Mouse (Mus musculus) intestine, embryonic 16.5 days (tissue): ENCODE results near the gene Cx3cl1. TPM values are rescaled to one million over a fixed set of nuclear protein-coding genes. Genes with fewer than 3 reads are reported as not detected.

Experiments
- ATAC-seq: fragments of 200-750 bp; cut with Nextera tagmentation; 2 replicates; pipeline ENCODE4 v1.8.0; 2017; ENCODE audit warnings: moderate TSS enrichment, moderate library complexity
- H3K27ac ChIP-seq: fragments of 300-500 bp; sonication (generic); 2 replicates; pipeline ENCODE4 v1.5.1; 2014; ENCODE audit warnings: mild to moderate bottlenecking, low read length
- H3K27me3 ChIP-seq: fragments of 300-500 bp; sonication (generic); replicated peaks from 2 replicates; pipeline ENCODE4 v1.6.1; 2014; ENCODE audit warnings: low read length, control low read depth, mixed read lengths; ENCODE audit not compliant: control insufficient read depth, insufficient read depth
- H3K36me3 ChIP-seq: fragments of 300-500 bp; sonication (generic); 2 replicates; pipeline ENCODE4 v1.6.1; 2014; ENCODE audit warnings: low read length, control low read depth; ENCODE audit not compliant: control insufficient read depth, insufficient read depth
- H3K4me1 ChIP-seq: fragments of 300-500 bp; sonication (generic); 2 replicates; pipeline ENCODE4 v1.6.1; 2014; ENCODE audit warnings: low read length, control low read depth, mixed read lengths; ENCODE audit not compliant: control insufficient read depth, insufficient read depth
- H3K4me2 ChIP-seq: fragments of 300-500 bp; sonication (generic); 2 replicates; pipeline ENCODE4 v1.6.1; 2014; ENCODE audit warnings: low read depth, low read length, control low read depth
- H3K4me3 ChIP-seq: fragments of 300-500 bp; sonication (generic); 2 replicates; pipeline ENCODE4 v1.5.1; 2014; ENCODE audit warnings: mild to moderate bottlenecking, low read length
- H3K9ac ChIP-seq: fragments of 300-500 bp; sonication (generic); 2 replicates; pipeline ENCODE4 v1.6.1; 2014; ENCODE audit warnings: low read depth, low read length
- H3K9me3 ChIP-seq: fragments of 300-500 bp; sonication (generic); 2 replicates; pipeline ENCODE4 v1.6.1; 2016; ENCODE audit warnings: low read length, control low read depth; ENCODE audit not compliant: control insufficient read depth
- WGBS: fragments of 180-500 bp; shearing (Covaris S2); extraction: QIAGEN DNeasy Blood & Tissue Kit; methylation state at CpG from one replicate; pipeline ENCODE4 v1.1.7; 2014; 5-methylcytosine and 5-hydroxymethylcytosine counted together
- polyA plus RNA-seq: library from polyadenylated mRNA; unstranded; fragments of >200 nt; fragmentation: Nextera tagmentation; extraction: Ambion mirVana; gene quantifications from 2 replicates; pipeline ENCODE4 v1.2.1, GENCODE M21; 2015

The Cx3cl1 gene
- polyA plus RNA-seq, 1 experiment from 2014 or later = 34.7 TPM

- Histone ChIP-seq H3K9ac (no peak overlapping the region), H3K9me3 (no peaks in the 10 kb centered on the region), H3K4me3 (no peak overlapping the region), H3K4me2 (no peak overlapping the region), H3K4me1 (no peaks in the 10 kb centered on the region), H3K36me3 (peaks cover 2% of the 10 kb centered on the region; the same call in 1 of the 2 replicates), H3K27me3 (no peaks in the 10 kb centered on the region), H3K27ac (no peak overlapping the region)
- ATAC-seq = no peak
- WGBS = 93% methylated on average over 2 of the region's 2 CpGs
Measured at GRCm38 (mm10) chr8:94821381-94821780, 49.6 kb downstream of the Cx3cl1 start.

GRCm38 (mm10) chr8:94822637-94823560 lies 51.1 kb downstream of the Cx3cl1 start:
- Histone ChIP-seq H3K27ac (no peak overlapping the region), H3K27me3 (no peaks in the 10 kb centered on the region), H3K4me2 (no peak overlapping the region), H3K36me3 (peaks cover 3% of the 10 kb centered on the region; the same call in 1 of the 2 replicates), H3K9me3 (no peaks in the 10 kb centered on the region), H3K4me1 (no peaks in the 10 kb centered on the region), H3K4me3 (no peak overlapping the region), H3K9ac (no peak overlapping the region)
- ATAC-seq = peak; percentile 80
- 77% methylated on average over 23 of the region's 23 CpGs for WGBS

- WGBS = 86% methylated on average over 6 of the region's 6 CpGs
Measured at GRCm38 (mm10) chr8:94825170-94825569, 53.4 kb downstream of the Cx3cl1 start.

GRCm38 (mm10) chr8:94826210-94826609 lies 54.4 kb downstream of the Cx3cl1 start:
- Histone ChIP-seq H3K9ac (no peak overlapping the region), H3K27ac (no peak overlapping the region), H3K4me3 (no peak overlapping the region), H3K36me3 (peaks cover 14% of the 10 kb centered on the region), H3K4me2 (no peak overlapping the region), H3K9me3 (no peaks in the 10 kb centered on the region; the same call in 1 of the 2 replicates), H3K4me1 (no peaks in the 10 kb centered on the region), H3K27me3 (no peaks in the 10 kb centered on the region)
- ATAC-seq = no peak
- 95% methylated on average over 5 of the region's 5 CpGs for WGBS

More at GRCm38 (mm10) chr8:94825170-94825569, 53.4 kb downstream of the Cx3cl1 start:
- Histone ChIP-seq H3K36me3 (peaks cover 11% of the 10 kb centered on the region), H3K4me2 (no peak overlapping the region), H3K4me3 (no peak overlapping the region), H3K9me3 (no peaks in the 10 kb centered on the region), H3K27ac (no peak overlapping the region), H3K4me1 (no peaks in the 10 kb centered on the region), H3K27me3 (no peaks in the 10 kb centered on the region), H3K9ac (no peak overlapping the region)
- no peak for ATAC-seq

- Histone ChIP-seq H3K9ac (no peak overlapping the region), H3K4me2 (no peak overlapping the region), H3K36me3 (peaks cover 20% of the 10 kb centered on the region), H3K4me1 (no peaks in the 10 kb centered on the region), H3K9me3 (no peaks in the 10 kb centered on the region; the same call in 1 of the 2 replicates), H3K27me3 (no peaks in the 10 kb centered on the region), H3K4me3 (no peak overlapping the region), H3K27ac (no peak overlapping the region)
- WGBS = 85% methylated on average over 6 of the region's 6 CpGs
- no peak for ATAC-seq
Measured at GRCm38 (mm10) chr8:94828284-94828683, 56.5 kb downstream of the Cx3cl1 start.

Other genes with a start within 250 kb of the Cx3cl1 start
- 5.7 and 6.4 TPM in 2 replicates for gene Cpne2, start 239.0 kb upstream of the Cx3cl1 start, polyA plus RNA-seq
- 27.9 and 29.5 TPM in 2 replicates for gene Rspry1, start 170.1 kb upstream of the Cx3cl1 start, polyA plus RNA-seq
- gene Fam192a, start 170.0 kb upstream of the Cx3cl1 start, polyA plus RNA-seq = 50.7 and 56.4 TPM in 2 replicates
- 104 and 106 TPM in 2 replicates for gene Arl2bp, start 105.4 kb upstream of the Cx3cl1 start, polyA plus RNA-seq
- gene Pllp, start 75.7 kb upstream of the Cx3cl1 start, polyA plus RNA-seq = 55.6 and 64.0 TPM in 2 replicates
- gene Ccl22, start 26.4 kb upstream of the Cx3cl1 start, polyA plus RNA-seq = 0.10 TPM in 1 of 2 replicates, not detected in the other
- gene Ccl17, start 38.4 kb downstream of the Cx3cl1 start, polyA plus RNA-seq = 0.29 and 1.3 TPM in 2 replicates
- 142 and 145 TPM in 2 replicates for gene Coq9, start 66.3 kb downstream of the Cx3cl1 start, polyA plus RNA-seq
- gene Ciapin1, start 66.3 kb downstream of the Cx3cl1 start, polyA plus RNA-seq = 79.1 and 90.1 TPM in 2 replicates
- 117 and 133 TPM in 2 replicates for gene Polr2c, start 85.4 kb downstream of the Cx3cl1 start, polyA plus RNA-seq
- gene Dok4, start 104.3 kb downstream of the Cx3cl1 start, polyA plus RNA-seq = 49.6 and 51.5 TPM in 2 replicates
- gene Ccdc102a, start 146.1 kb downstream of the Cx3cl1 start, polyA plus RNA-seq = 10.9 and 11.5 TPM in 2 replicates
- 1.6 and 2.8 TPM in 2 replicates for gene Adgrg5, start 151.7 kb downstream of the Cx3cl1 start, polyA plus RNA-seq
- 24.4 and 26.8 TPM in 2 replicates for gene Adgrg1, start 202.7 kb downstream of the Cx3cl1 start, polyA plus RNA-seq
- gene Adgrg3, start 245.7 kb downstream of the Cx3cl1 start, polyA plus RNA-seq = 3.0 and 3.6 TPM in 2 replicates